Comparison of ENCODE assay signal across 12 mouse cellular contexts in genomic region chr10:74854991-74855664, GRCm38 (mm10).
DNase-seq lines count a peak whose midpoint lies in the region; ATAC-seq lines count a peak whose summit lies in the region.
"Had no signal": no experiment of that assay in that cellular context is flagged by ENCODE, and none has a peak within 500 bp of the region (broad histone marks: within the 10 kb centered on the region; RNA-seq: fewer than 3 reads in every experiment).

No protein-coding gene starts in this region.

- H3K4me3 ChIP-seq in forebrain, embryonic 12.5 days (replicated peaks) = no peak overlapping the region
- H3K4me3 ChIP-seq in forebrain, embryonic 10.5 days = no peak overlapping the region
- H3K4me3 ChIP-seq in midbrain, embryonic 12.5 days = no peak overlapping the region
- H3K4me3 ChIP-seq in midbrain, embryonic 10.5 days = no peak overlapping the region
- H3K4me3 ChIP-seq: limb, embryonic 10.5 days had no signal

- peaks cover 6% of the 10 kb centered on the region; the same call in 1 of the 2 replicates for H3K4me1 ChIP-seq in forebrain, embryonic 12.5 days
- H3K4me1 ChIP-seq in forebrain, embryonic 10.5 days = no peaks in the 10 kb centered on the region; the same call in 1 of the 2 replicates
- H3K4me1 ChIP-seq in midbrain, embryonic 12.5 days = peaks cover 3% of the 10 kb centered on the region; the same call in 1 of the 2 replicates
- no peaks in the 10 kb centered on the region for H3K4me1 ChIP-seq in midbrain, embryonic 10.5 days
- H3K4me1 ChIP-seq: limb, embryonic 10.5 days had no signal

- 58% methylated on average over 4 of the region's 4 CpGs for WGBS in forebrain, embryonic 12.5 days
- WGBS in forebrain, embryonic 10.5 days = 71% methylated on average over 4 of the region's 4 CpGs
- 59% methylated on average over 4 of the region's 4 CpGs for WGBS in midbrain, embryonic 12.5 days
- 63% methylated on average over 4 of the region's 4 CpGs for whole genome bisulfite sequencing in midbrain, embryonic 10.5 days

- H3K9ac ChIP-seq in forebrain, embryonic 12.5 days = no peak overlapping the region
- H3K9ac ChIP-seq in midbrain, embryonic 12.5 days (replicated peaks) = no peak overlapping the region

- H3K9me3 ChIP-seq in forebrain, embryonic 12.5 days = no peaks in the 10 kb centered on the region
- H3K9me3 ChIP-seq in forebrain, embryonic 10.5 days = no peaks in the 10 kb centered on the region
- H3K9me3 ChIP-seq in midbrain, embryonic 12.5 days = no peaks in the 10 kb centered on the region
- H3K9me3 ChIP-seq in midbrain, embryonic 10.5 days (replicated peaks) = no peaks in the 10 kb centered on the region
- H3K9me3 ChIP-seq: limb, embryonic 10.5 days had no signal

- no peaks in the 10 kb centered on the region for H3K36me3 ChIP-seq in forebrain, embryonic 12.5 days (replicated peaks)
- H3K36me3 ChIP-seq in forebrain, embryonic 10.5 days (replicated peaks) = no peaks in the 10 kb centered on the region
- H3K36me3 ChIP-seq in midbrain, embryonic 12.5 days = no peaks in the 10 kb centered on the region
- H3K36me3 ChIP-seq in midbrain, embryonic 10.5 days = no peaks in the 10 kb centered on the region
- H3K36me3 ChIP-seq: limb, embryonic 10.5 days had no signal

- H3K27ac ChIP-seq in forebrain, embryonic 12.5 days = no peak overlapping the region
- no peak overlapping the region for H3K27ac ChIP-seq in forebrain, embryonic 10.5 days
- no peak overlapping the region for H3K27ac ChIP-seq in midbrain, embryonic 12.5 days (replicated peaks)
- no peak overlapping the region for H3K27ac ChIP-seq in midbrain, embryonic 10.5 days (replicated peaks)
- H3K27ac ChIP-seq: limb, embryonic 10.5 days; macrophage had no signal

- DNase-seq in forebrain, embryonic 10.5 days (ENCODE audit: extremely low spot score, low spot score) = no peak
- no peak for DNase-seq in midbrain, embryonic 10.5 days (ENCODE audit: low spot score)
- DNase-seq in lung, postnatal 4 days = peak; percentile 12 to 36
- peak; percentile 10 for DNase-seq in telencephalon, adult 2 months (ENCODE audit: low read depth, low spot score)
- no peak for DNase-seq in yolk sac, embryonic 10.5 days (ENCODE audit: low spot score)
- no peak for DNase-seq in right cerebral cortex, adult 18-20 months
- DNase-seq: gastrocnemius, postnatal 25 days; kidney, adult 18-20 months had no signal

- ATAC-seq in forebrain, embryonic 12.5 days (ENCODE audit: low FRiP score) = peak; percentile 57
- peak; percentile 73 for ATAC-seq in midbrain, embryonic 12.5 days (ENCODE audit: low FRiP score, low read depth)

- H3K4me2 ChIP-seq in forebrain, embryonic 12.5 days = no peak overlapping the region
- H3K4me2 ChIP-seq in midbrain, embryonic 12.5 days (replicated peaks) = no peak overlapping the region

- H3K27me3 ChIP-seq in forebrain, embryonic 12.5 days = no peaks in the 10 kb centered on the region
- no peaks in the 10 kb centered on the region for H3K27me3 ChIP-seq in forebrain, embryonic 10.5 days (ENCODE audit: poor library complexity, severe bottlenecking)
- H3K27me3 ChIP-seq in midbrain, embryonic 12.5 days = no peaks in the 10 kb centered on the region
- no peaks in the 10 kb centered on the region for H3K27me3 ChIP-seq in midbrain, embryonic 10.5 days (ENCODE audit: low read depth, poor library complexity, severe bottlenecking)

Comparison
In these comparisons a context has a peak if more than half of its experiments do, and no peak if none do; other contexts are left out.
1. DNase-seq: peak in lung, postnatal 4 days (2 of 2) and telencephalon, adult 2 months (single experiment); none in forebrain, embryonic 10.5 days (single experiment), midbrain, embryonic 10.5 days (single experiment), yolk sac, embryonic 10.5 days (single experiment) and right cerebral cortex, adult 18-20 months (single experiment).